Mouse (Mus musculus) kidney, adult 2 months (tissue): Measurements from ENCODE around the gene Fam84a.

Experiments used
- CTCF ChIP-seq: fragments of 200-500 bp; conservative IDR thresholded peaks from 2 replicates; pipeline ENCODE4 v1.5.1; 2011; ENCODE audit warnings: low read depth, mild to moderate bottlenecking, control low read depth, low read length, moderate library complexity, mixed read lengths; ENCODE audit not compliant: insufficient read depth, insufficient read length
- POLR2A ChIP-seq: fragments of 200-500 bp; IDR thresholded peaks from one replicate; pipeline ENCODE4 v1.6.1; 2011; ENCODE audit warnings: low read depth, low read length, control low read depth

- TF ChIP-seq CTCF (no peak), POLR2A (no peak)
Observed at GRCm38 (mm10) chr12:14149022-14149842, 2.6 kb downstream of the Fam84a start.
